Mouse (Mus musculus) cerebellum, adult 2 months (tissue): ENCODE results near the gene Sertad1. TPM values are rescaled to one million over a fixed set of nuclear protein-coding genes. Genes with fewer than 3 reads are reported as not detected.

Source experiments
- DNase-seq, 2 experiments: peaks; one replicate each; pipeline ENCODE4 v3.0.0; 2021
- H3K27ac ChIP-seq: fragments of 200-500 bp; 2 replicates; pipeline ENCODE4 v1.5.1; 2012; ENCODE audit warnings: low read length, control low read depth, inconsistent platforms; ENCODE audit not compliant: insufficient read depth
- H3K27me3 ChIP-seq: fragments of 200-500 bp; 2 replicates; pipeline ENCODE4 v1.6.1; 2012; ENCODE audit warnings: inconsistent platforms, mild to moderate bottlenecking, low read length, moderate library complexity; ENCODE audit not compliant: control insufficient read depth, insufficient read depth
- H3K4me1 ChIP-seq: fragments of 200-500 bp; 2 replicates; pipeline ENCODE4 v1.6.1; 2011; ENCODE audit warnings: low read length; ENCODE audit not compliant: control insufficient read depth, insufficient read depth
- H3K4me3 ChIP-seq: fragments of 200-500 bp; replicated peaks from 2 replicates; pipeline ENCODE3; 2011; ENCODE audit warnings: mild to moderate bottlenecking, low read depth, low read length, control low read depth; ENCODE audit not compliant: insufficient read depth
- CTCF ChIP-seq: fragments of 200-500 bp; IDR thresholded peaks from 2 replicates; pipeline ENCODE4 v1.5.1; 2011; ENCODE audit warnings: low read depth, mild to moderate bottlenecking, control low read depth, low read length, moderate library complexity, borderline replicate concordance; ENCODE audit not compliant: insufficient read depth
- POLR2A ChIP-seq: fragments of 200-500 bp; IDR thresholded peaks from 2 replicates; pipeline ENCODE4 v1.6.1; 2011; ENCODE audit warnings: low read length, control low read depth, borderline replicate concordance; ENCODE audit not compliant: insufficient read depth
- WGBS: fragments of 180-500 bp; shearing (Covaris S2); methylation state at CpG from one replicate; pipeline ENCODE4 v1.1.7; 2018; 5-methylcytosine and 5-hydroxymethylcytosine counted together
- polyA plus RNA-seq: library from polyadenylated mRNA; depleted of rRNA; stranded (reverse); fragments of >200 nt; gene quantifications from 2 replicates; pipeline ENCODE4 v1.2.3, GENCODE M21; 2012; rRNA removed

Sertad1 gene
- polyA plus RNA-seq, 1 experiment: 17.4 TPM

- 78% methylated on average over 3 of the region's 3 CpGs for WGBS
- DNase-seq: no peak
- Histone ChIP-seq H3K27ac (no peak overlapping the region), H3K4me1 (no peaks in the 10 kb centered on the region), H3K27me3 (no peaks in the 10 kb centered on the region), H3K4me3 (no peak overlapping the region)
- TF ChIP-seq POLR2A (no peak), CTCF (0 out of 2 replicates have a peak, but pooled peaks have one; percentile 2)
Observed at GRCm38 (mm10) chr7:27530937-27531336, 44.2 kb downstream of the Sertad1 start.

GRCm38 (mm10) chr7:27531707-27532106 is 45.0 kb downstream of the Sertad1 start:
- Histone ChIP-seq H3K27me3 (no peaks in the 10 kb centered on the region), H3K4me1 (no peaks in the 10 kb centered on the region), H3K27ac (no peak overlapping the region), H3K4me3 (no peak overlapping the region)
- no peak for DNase-seq
- TF ChIP-seq CTCF: no peak
- no peak for TF ChIP-seq POLR2A
- 84% methylated on average over 10 of the region's 10 CpGs for WGBS

GRCm38 (mm10) chr7:27532480-27533050 is 45.9 kb downstream of the Sertad1 start:
- DNase-seq: no peak
- Histone ChIP-seq H3K27me3 (no peaks in the 10 kb centered on the region), H3K4me1 (no peaks in the 10 kb centered on the region), H3K4me3 (no peak overlapping the region), H3K27ac (no peak overlapping the region)
- 75% methylated on average over 9 of the region's 9 CpGs for WGBS
- TF ChIP-seq CTCF (no peak), POLR2A (no peak)

GRCm38 (mm10) chr7:27535386-27535785 is 48.7 kb downstream of the Sertad1 start:
- no peak overlapping the region for H3K4me3 ChIP-seq
- WGBS: 91% methylated on average over 2 of the region's 2 CpGs
- no peak for DNase-seq
- H3K27ac ChIP-seq: no peak overlapping the region
- no peaks in the 10 kb centered on the region for H3K27me3 ChIP-seq
- H3K4me1 ChIP-seq: no peaks in the 10 kb centered on the region
- TF ChIP-seq POLR2A: no peak
- no peak for TF ChIP-seq CTCF

GRCm38 (mm10) chr7:27536618-27537017 is 49.9 kb downstream of the Sertad1 start:
- H3K4me3 ChIP-seq: no peak overlapping the region
- no peak for DNase-seq
- 91% methylated on average over 6 of the region's 6 CpGs for WGBS
- no peak for TF ChIP-seq CTCF
- no peak for TF ChIP-seq POLR2A
- H3K27me3 ChIP-seq: no peaks in the 10 kb centered on the region
- peaks cover 5% of the 10 kb centered on the region; the same call in 1 of the 2 replicates for H3K4me1 ChIP-seq
- H3K27ac ChIP-seq: no peak overlapping the region

GRCm38 (mm10) chr7:27537998-27538397 is 51.3 kb downstream of the Sertad1 start:
- DNase-seq: no peak
- peaks cover 10% of the 10 kb centered on the region; the same call in 1 of the 2 replicates for H3K4me1 ChIP-seq
- no peak overlapping the region for H3K4me3 ChIP-seq
- WGBS: 95% methylated on average over 8 of the region's 8 CpGs
- no peak overlapping the region for H3K27ac ChIP-seq
- H3K27me3 ChIP-seq: no peaks in the 10 kb centered on the region
- TF ChIP-seq CTCF (no peak), POLR2A (no peak)

- Histone ChIP-seq H3K4me3 (no peak overlapping the region), H3K27me3 (no peaks in the 10 kb centered on the region), H3K4me1 (peaks cover 10% of the 10 kb centered on the region; the same call in 1 of the 2 replicates), H3K27ac (no peak overlapping the region)
- TF ChIP-seq POLR2A (no peak), CTCF (no peak)
- DNase-seq: no peak
- 89% methylated on average over 2 of the region's 2 CpGs for WGBS
Observed at GRCm38 (mm10) chr7:27538797-27539196, 52.1 kb downstream of the Sertad1 start.

Other genes with a start within 250 kb of the Sertad1 start
- gene Numbl, start 228.5 kb upstream of the Sertad1 start, polyA plus RNA-seq: 56.7 and 64.1 TPM in 2 replicates
- 26.9 and 28.2 TPM in 2 replicates for gene Ltbp4, start 149.2 kb upstream of the Sertad1 start, polyA plus RNA-seq
- 41.6 and 43.7 TPM in 2 replicates for gene Shkbp1, start 130.9 kb upstream of the Sertad1 start, polyA plus RNA-seq
- 0.38 TPM in 1 of 2 replicates, not detected in the other for gene Gm20479, start 129.5 kb upstream of the Sertad1 start, polyA plus RNA-seq
- 171 and 177 TPM in 2 replicates for gene Sptbn4, start 39.2 kb upstream of the Sertad1 start, polyA plus RNA-seq
- 24.2 and 25.2 TPM in 2 replicates for gene Blvrb, start 38.9 kb upstream of the Sertad1 start, polyA plus RNA-seq
- 8.1 and 8.9 TPM in 2 replicates for gene Sertad3, start 13.1 kb upstream of the Sertad1 start, polyA plus RNA-seq
- 0.34 and 0.43 TPM in 2 replicates for gene Prx, start 12.4 kb downstream of the Sertad1 start, polyA plus RNA-seq
- gene Hipk4, start 36.4 kb downstream of the Sertad1 start, polyA plus RNA-seq: 0.20 and 0.21 TPM in 2 replicates
- 220 and 242 TPM in 2 replicates for gene Pld3, start 66.3 kb downstream of the Sertad1 start, polyA plus RNA-seq
- gene 2310022A10Rik, start 66.3 kb downstream of the Sertad1 start, polyA plus RNA-seq: 45.7 and 46.2 TPM in 2 replicates
- gene Akt2, start 104.6 kb downstream of the Sertad1 start, polyA plus RNA-seq: 106 and 119 TPM in 2 replicates
- 62.2 and 67.5 TPM in 2 replicates for gene Ttc9b, start 167.0 kb downstream of the Sertad1 start, polyA plus RNA-seq
- gene Map3k10, start 187.7 kb downstream of the Sertad1 start, polyA plus RNA-seq: 96.7 and 99.4 TPM in 2 replicates
- gene Zfp607b, start 202.4 kb downstream of the Sertad1 start, polyA plus RNA-seq: 4.3 and 4.6 TPM in 2 replicates
- gene Zfp60, start 244.5 kb downstream of the Sertad1 start, polyA plus RNA-seq: 15.8 and 16.3 TPM in 2 replicates